Mouse (Mus musculus) spleen, adult 2 months (tissue): ENCODE data around the gene Hnrnpul1.

Experiments used
- CTCF ChIP-seq: fragments of 200-500 bp; IDR thresholded peaks from 2 replicates; pipeline ENCODE4 v1.5.1; 2011; ENCODE audit warnings: mild to moderate bottlenecking, inconsistent platforms; ENCODE audit not compliant: insufficient read depth, insufficient read length, insufficient replicate concordance; ENCODE audit errors: extremely low read depth
- POLR2A ChIP-seq: fragments of 200-500 bp; IDR thresholded peaks from 2 replicates; pipeline ENCODE4 v1.6.1; 2011; ENCODE audit warnings: low read depth, low read length, inconsistent platforms

DNA sequence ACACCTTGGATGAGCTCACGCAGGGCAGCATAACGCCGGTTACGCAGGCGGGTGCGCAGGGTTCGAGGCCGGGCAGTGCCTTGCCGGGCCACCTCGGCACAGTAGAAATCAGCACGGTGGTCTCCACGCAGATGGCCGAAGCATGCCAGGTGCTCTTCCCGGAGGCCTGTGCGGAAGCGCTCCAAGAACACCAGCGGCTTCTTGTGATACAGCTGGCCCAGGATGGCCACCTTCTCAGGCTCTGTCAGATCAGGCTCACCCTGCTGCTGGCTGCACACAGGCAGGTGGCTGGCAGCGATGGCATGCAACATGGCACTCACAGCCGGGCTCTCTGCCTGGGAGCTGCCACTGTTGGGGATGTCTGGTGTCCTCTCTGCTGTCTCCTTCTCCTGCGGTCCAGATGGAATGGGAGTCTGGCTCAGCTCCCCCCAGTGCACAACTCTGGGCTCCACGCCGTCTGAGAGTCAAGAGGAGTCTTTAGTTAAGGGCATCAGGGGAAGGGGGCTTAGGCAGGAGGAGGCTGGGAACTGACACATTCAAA, 38.8 kb downstream of the Hnrnpul1 start:
- TF ChIP-seq CTCF (no peak), POLR2A (no peak)
